Mouse (Mus musculus): ENCODE measurements around the gene 3830403N18Rik. TPM values are rescaled to one million over a fixed set of nuclear protein-coding genes. Genes with fewer than 3 reads are reported as not detected.
"Not testable (repeated sequence)": the region's sequence is repeated elsewhere in the genome, so short reads cannot be mapped to it uniquely, and the experiment has no call there.

3830403N18Rik gene
- 0.20 TPM in 1 of 2 replicates, not detected in the other for polyA plus RNA-seq (2015; fragmentation: Nextera tagmentation; extraction: Ambion mirVana)

- not testable (repeated sequence) for H3K9ac ChIP-seq (replicated peaks; ENCODE audit: low read depth, low read length); H3K9me3 ChIP-seq (ENCODE audit: control insufficient read depth, low read length); H3K4me2 ChIP-seq (ENCODE audit: low read length); ATAC-seq; H3K27me3 ChIP-seq (replicated peaks; ENCODE audit: control insufficient read depth, insufficient read depth, low read length); H3K36me3 ChIP-seq (ENCODE audit: control insufficient read depth, insufficient read depth); H3K4me3 ChIP-seq (replicated peaks; ENCODE audit: low read length); H3K4me1 ChIP-seq (replicated peaks; ENCODE audit: control insufficient read depth, insufficient read depth, low read length); H3K27ac ChIP-seq (ENCODE audit: low read length)
- WGBS: 93% methylated on average over 8 of the region's 15 CpGs
Measured at GRCm38 (mm10) chrX:56136336-56136909, at the start of gene 3830403N18Rik. TSS of gene 3830403N18Rik (plus strand) at chrX:56136572.

GRCm38 (mm10) chrX:56151396-56151795, 15.0 kb downstream of the 3830403N18Rik start:
- H3K9ac ChIP-seq (replicated peaks; ENCODE audit: low read depth, low read length): no peak overlapping the region
- no peak overlapping the region for H3K4me3 ChIP-seq (replicated peaks; ENCODE audit: low read length)
- H3K9me3 ChIP-seq (ENCODE audit: control insufficient read depth, low read length): no peaks in the 10 kb centered on the region
- no peaks in the 10 kb centered on the region for H3K36me3 ChIP-seq (ENCODE audit: control insufficient read depth, insufficient read depth)
- no peak overlapping the region for H3K4me2 ChIP-seq (ENCODE audit: low read length)
- no peak for ATAC-seq
- H3K27me3 ChIP-seq (replicated peaks; ENCODE audit: control insufficient read depth, insufficient read depth, low read length): no peaks in the 10 kb centered on the region
- no peak overlapping the region for H3K27ac ChIP-seq (ENCODE audit: low read length)
- no peaks in the 10 kb centered on the region for H3K4me1 ChIP-seq (replicated peaks; ENCODE audit: control insufficient read depth, insufficient read depth, low read length)
- 93% methylated on average over 2 of the region's 2 CpGs for WGBS

- not testable (repeated sequence) for H3K4me1 ChIP-seq (replicated peaks; ENCODE audit: control insufficient read depth, insufficient read depth, low read length); H3K36me3 ChIP-seq (ENCODE audit: control insufficient read depth, insufficient read depth); ATAC-seq; H3K4me2 ChIP-seq (ENCODE audit: low read length); H3K9me3 ChIP-seq (ENCODE audit: control insufficient read depth, low read length); H3K27me3 ChIP-seq (replicated peaks; ENCODE audit: control insufficient read depth, insufficient read depth, low read length); H3K4me3 ChIP-seq (replicated peaks; ENCODE audit: low read length); H3K9ac ChIP-seq (replicated peaks; ENCODE audit: low read depth, low read length); H3K27ac ChIP-seq (ENCODE audit: low read length)
- no CpG with 5 or more reads among the region's 1 CpGs for WGBS
Measured at GRCm38 (mm10) chrX:56186449-56186848, 50.1 kb downstream of the 3830403N18Rik start.

Other genes with a start within 250 kb of the 3830403N18Rik start
- not detected in 2 replicates for gene Gm773, start 76.3 kb downstream of the 3830403N18Rik start, polyA plus RNA-seq (2015; fragmentation: Nextera tagmentation; extraction: Ambion mirVana)
- gene Zfp449, start 209.8 kb downstream of the 3830403N18Rik start, polyA plus RNA-seq (2015; fragmentation: Nextera tagmentation; extraction: Ambion mirVana): 6.4 and 7.0 TPM in 2 replicates
- gene Smim10l2a, start 238.0 kb downstream of the 3830403N18Rik start, polyA plus RNA-seq (2015; fragmentation: Nextera tagmentation; extraction: Ambion mirVana): 16.4 and 22.3 TPM in 2 replicates

Measured in forebrain, embryonic 16.5 days (tissue).